In the genomic region with DNA sequence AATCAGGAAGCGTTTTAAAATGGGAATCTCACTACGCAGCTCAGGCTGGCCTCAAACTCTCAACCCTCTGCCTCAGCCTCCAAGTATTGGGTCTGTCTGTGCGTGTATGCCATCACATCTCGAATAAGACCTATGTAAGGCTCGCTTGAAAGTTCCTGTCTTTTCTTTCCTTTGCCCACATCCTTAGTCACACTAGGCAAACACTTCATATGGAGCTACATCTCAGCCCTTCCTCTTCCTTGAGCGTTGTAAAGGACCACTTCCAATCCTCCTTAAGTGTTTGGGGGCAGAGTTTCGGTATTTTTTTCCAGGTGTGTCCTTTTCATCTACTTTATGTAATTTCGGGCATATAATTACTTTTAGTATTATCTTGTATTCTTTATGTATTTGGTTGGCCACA, we compare ENCODE assay signal across 24 mouse cellular contexts. TPM values are rescaled to one million over a fixed set of nuclear protein-coding genes. Genes with fewer than 3 reads are reported as not detected.
A peak's percentile ranks its signal among the peaks of the same experiment; 100 is the strongest.
DNase-seq lines count a peak whose midpoint lies in the region; ATAC-seq and TF ChIP-seq lines count a peak whose summit lies in the region.
"Had no signal": no experiment of that assay in that cellular context is flagged by ENCODE, and none has a peak within 500 bp of the region (broad histone marks: within the 10 kb centered on the region; RNA-seq: fewer than 3 reads in every experiment).

No protein-coding gene starts in this region.

- peak; percentile 35 for DNase-seq in heart, adult 11 months
- DNase-seq in heart, embryonic 10.5 days (ENCODE audit: low spot score) = no peak
- no peak for DNase-seq in heart, adult 18-20 months
- DNase-seq in heart, postnatal 4 days = no peak
- peak; percentile 55 for DNase-seq in lung, postnatal 0 days (ENCODE audit: low spot score)
- no peak for DNase-seq in lung, postnatal 4 days
- DNase-seq: adrenal gland, adult 2 months; adrenal gland, postnatal 10 days; adrenal gland, postnatal 25 days; cerebellum, adult 11 months; cerebellum, adult 18-20 months; cerebellum, adult 8-10 months; cerebellum, adult 9-11 months; cerebellum, postnatal 14 days; cerebellum, postnatal 36 days; embryo, embryonic 11 days had no signal

- no peak for ATAC-seq in heart, embryonic 13.5 days (ENCODE audit: extremely low read depth, insufficient number of reproducible peaks, low FRiP score, low TSS enrichment)
- no peak for ATAC-seq in heart, embryonic 16.5 days (replicated peaks; ENCODE audit: extremely low read depth, insufficient read depth, low FRiP score)
- peak; percentile 73 for ATAC-seq in lung, postnatal 0 days
- ATAC-seq: forebrain, embryonic 14.5 days had no signal

- H3K36me3 ChIP-seq in heart, embryonic 10.5 days = peaks cover 44% of the 10 kb centered on the region
- peaks cover 51% of the 10 kb centered on the region for H3K36me3 ChIP-seq in heart, embryonic 13.5 days
- H3K36me3 ChIP-seq in heart, embryonic 16.5 days (ENCODE audit: control insufficient read depth, insufficient read depth) = peaks cover 23% of the 10 kb centered on the region
- peaks cover 8% of the 10 kb centered on the region for H3K36me3 ChIP-seq in lung, postnatal 0 days (ENCODE audit: insufficient read depth, low read length)

- no peak overlapping the region for H3K9ac ChIP-seq in heart, embryonic 13.5 days
- H3K9ac ChIP-seq in heart, embryonic 16.5 days (ENCODE audit: low read length) = no peak overlapping the region
- no peak overlapping the region for H3K9ac ChIP-seq in lung, postnatal 0 days (replicated peaks; ENCODE audit: low read depth)
- H3K9ac ChIP-seq: embryonic facial prominence, embryonic 13.5 days; embryonic facial prominence, embryonic 15.5 days; forebrain, embryonic 12.5 days had no signal

- WGBS in heart, embryonic 10.5 days = 92% methylated on average over 8 of the region's 8 CpGs
- WGBS in heart, embryonic 13.5 days = 91% methylated on average over 8 of the region's 8 CpGs
- WGBS in heart, embryonic 16.5 days = 89% methylated on average over 8 of the region's 8 CpGs
- 66% methylated on average over 8 of the region's 8 CpGs for WGBS in lung, postnatal 0 days

- H3K4me3 ChIP-seq in heart, embryonic 10.5 days = no peak overlapping the region
- no peak overlapping the region for H3K4me3 ChIP-seq in heart, embryonic 13.5 days
- H3K4me3 ChIP-seq in heart, embryonic 16.5 days (ENCODE audit: low read length) = no peak overlapping the region
- H3K4me3 ChIP-seq in lung, postnatal 0 days (ENCODE audit: low read depth, low read length) = no peak overlapping the region
- H3K4me3 ChIP-seq: embryonic facial prominence, embryonic 13.5 days; embryonic facial prominence, embryonic 15.5 days; erythroblast, embryonic 14.5 days; forebrain, embryonic 10.5 days; forebrain, embryonic 12.5 days had no signal

- no peak overlapping the region for H3K27ac ChIP-seq in heart, embryonic 10.5 days
- H3K27ac ChIP-seq in heart, embryonic 13.5 days (replicated peaks) = peak overlapping the region; percentile 82
- H3K27ac ChIP-seq in heart, embryonic 16.5 days (ENCODE audit: low read length) = 0 out of 2 replicates have a peak overlapping the region, but pooled peaks have one; percentile 87
- no peak overlapping the region for H3K27ac ChIP-seq in lung, postnatal 0 days (ENCODE audit: low read length)
- H3K27ac ChIP-seq: embryonic facial prominence, embryonic 13.5 days; embryonic facial prominence, embryonic 15.5 days; forebrain, embryonic 10.5 days; forebrain, embryonic 12.5 days had no signal

- H3K4me2 ChIP-seq in heart, embryonic 13.5 days = no peak overlapping the region
- H3K4me2 ChIP-seq in heart, embryonic 16.5 days (ENCODE audit: low read depth, low read length) = no peak overlapping the region
- H3K4me2 ChIP-seq in lung, postnatal 0 days (replicated peaks; ENCODE audit: low read depth, low read length) = no peak overlapping the region
- H3K4me2 ChIP-seq: embryonic facial prominence, embryonic 13.5 days; embryonic facial prominence, embryonic 15.5 days; forebrain, embryonic 12.5 days had no signal

- H3K27me3 ChIP-seq in heart, embryonic 10.5 days (ENCODE audit: insufficient read depth, poor library complexity, severe bottlenecking) = no peaks in the 10 kb centered on the region
- no peaks in the 10 kb centered on the region for H3K27me3 ChIP-seq in heart, embryonic 13.5 days (replicated peaks)
- H3K27me3 ChIP-seq in heart, embryonic 16.5 days (ENCODE audit: control insufficient read depth, insufficient read depth, low read length) = no peaks in the 10 kb centered on the region
- no peaks in the 10 kb centered on the region for H3K27me3 ChIP-seq in lung, postnatal 0 days (replicated peaks; ENCODE audit: insufficient read depth, low read length)
- H3K27me3 ChIP-seq: embryonic facial prominence, embryonic 13.5 days; embryonic facial prominence, embryonic 15.5 days; forebrain, embryonic 12.5 days had no signal

- peaks cover 45% of the 10 kb centered on the region for H3K4me1 ChIP-seq in heart, embryonic 10.5 days
- peaks cover 67% of the 10 kb centered on the region for H3K4me1 ChIP-seq in heart, embryonic 13.5 days
- H3K4me1 ChIP-seq in heart, embryonic 16.5 days (ENCODE audit: control insufficient read depth, insufficient read depth, low read length) = peaks cover 44% of the 10 kb centered on the region
- H3K4me1 ChIP-seq in lung, postnatal 0 days (ENCODE audit: insufficient read depth, low read depth, low read length) = 0 out of 2 replicates have a peak, but pooled peaks cover 3% of the 10 kb centered on the region
- H3K4me1 ChIP-seq: embryonic facial prominence, embryonic 15.5 days; forebrain, embryonic 10.5 days; forebrain, embryonic 12.5 days had no signal

- no peak for TF ChIP-seq EP300 in lung, postnatal 0 days (IDR thresholded peaks at IDR 0.05)

- TF ChIP-seq CTCF in lung, postnatal 0 days (IDR thresholded peaks at IDR 0.05) = no peak

- H3K9me3 ChIP-seq in heart, embryonic 10.5 days = no peaks in the 10 kb centered on the region
- no peaks in the 10 kb centered on the region for H3K9me3 ChIP-seq in heart, embryonic 13.5 days
- H3K9me3 ChIP-seq in heart, embryonic 16.5 days (replicated peaks; ENCODE audit: control insufficient read depth, low read length) = no peaks in the 10 kb centered on the region
- H3K9me3 ChIP-seq in lung, postnatal 0 days (ENCODE audit: low read length) = no peaks in the 10 kb centered on the region
- H3K9me3 ChIP-seq: embryonic facial prominence, embryonic 13.5 days; embryonic facial prominence, embryonic 15.5 days; forebrain, embryonic 10.5 days; forebrain, embryonic 12.5 days had no signal

RNA-seq across cellular contexts. Expression of gene Wdr5b, which starts 13.9 kb away (rescaled TPM):
- polyA plus RNA-seq in heart, embryonic 10.5 days (2016; fragmentation: Nextera tagmentation; extraction: Ambion mirVana) = 5.4 and 5.9 TPM in 2 replicates
- 6.2 and 6.7 TPM in 2 replicates for polyA plus RNA-seq in heart, embryonic 13.5 days (2015; fragmentation: Nextera tagmentation; extraction: Ambion mirVana)
- total RNA-seq in heart, adult 18-20 months (2021) = 1 to 10 TPM; 2.6 to 3.0 TPM
- polyA plus RNA-seq in heart, embryonic 16.5 days (2015; fragmentation: Nextera tagmentation; extraction: Ambion mirVana) = 6.5 and 6.9 TPM in 2 replicates
- 1 to 10 TPM; 5.9 to 6.1 TPM for total RNA-seq in heart, postnatal 4 days (2021)
- 5.4 and 5.8 TPM in 2 replicates for polyA plus RNA-seq in lung, postnatal 0 days (2015; fragmentation: Nextera tagmentation; extraction: Ambion mirVana)

RNA-seq across cellular contexts. Expression of gene Fam162a, which starts 16.5 kb away (rescaled TPM):
- 619 and 675 TPM in 2 replicates for polyA plus RNA-seq in heart, embryonic 10.5 days (2016; fragmentation: Nextera tagmentation; extraction: Ambion mirVana)
- 791 and 887 TPM in 2 replicates for polyA plus RNA-seq in heart, embryonic 13.5 days (2015; fragmentation: Nextera tagmentation; extraction: Ambion mirVana)
- total RNA-seq in heart, adult 18-20 months (2021) = 100 to 1,000 TPM; 252 to 253 TPM
- polyA plus RNA-seq in heart, embryonic 16.5 days (2015; fragmentation: Nextera tagmentation; extraction: Ambion mirVana) = 952 and 987 TPM in 2 replicates
- total RNA-seq in heart, postnatal 4 days (2021) = 100 to 1,000 TPM; 229 to 235 TPM
- 213 and 234 TPM in 2 replicates for polyA plus RNA-seq in lung, postnatal 0 days (2015; fragmentation: Nextera tagmentation; extraction: Ambion mirVana)

RNA-seq across cellular contexts. Expression of gene Ccdc58, which starts 16.6 kb away (rescaled TPM):
- polyA plus RNA-seq in heart, embryonic 10.5 days (2016; fragmentation: Nextera tagmentation; extraction: Ambion mirVana) = 101 and 102 TPM in 2 replicates
- polyA plus RNA-seq in heart, embryonic 13.5 days (2015; fragmentation: Nextera tagmentation; extraction: Ambion mirVana) = 80.5 and 89.1 TPM in 2 replicates
- 10 to 100 TPM; 30.3 to 36.8 TPM for total RNA-seq in heart, adult 18-20 months (2021)
- 82.2 and 98.9 TPM in 2 replicates for polyA plus RNA-seq in heart, embryonic 16.5 days (2015; fragmentation: Nextera tagmentation; extraction: Ambion mirVana)
- total RNA-seq in heart, postnatal 4 days (2021) = 10 to 100 TPM; 57.1 to 59.1 TPM
- polyA plus RNA-seq in lung, postnatal 0 days (2015; fragmentation: Nextera tagmentation; extraction: Ambion mirVana) = 33.8 and 36.4 TPM in 2 replicates

Comparison
In these comparisons a context has a peak if more than half of its experiments do, and no peak if none do; other contexts are left out.
1. DNase-seq: peak in heart, adult 11 months (single experiment) and lung, postnatal 0 days (single experiment); none in heart, embryonic 10.5 days (single experiment), heart, adult 18-20 months (0 of 2), heart, postnatal 4 days (single experiment) and lung, postnatal 4 days (0 of 2).
2. H3K27ac ChIP-seq: peak in heart, embryonic 13.5 days (single experiment) and heart, embryonic 16.5 days (single experiment); none in heart, embryonic 10.5 days (single experiment) and lung, postnatal 0 days (single experiment).